8 mouse cellular contexts compared by ENCODE assay signal in the genomic region with DNA sequence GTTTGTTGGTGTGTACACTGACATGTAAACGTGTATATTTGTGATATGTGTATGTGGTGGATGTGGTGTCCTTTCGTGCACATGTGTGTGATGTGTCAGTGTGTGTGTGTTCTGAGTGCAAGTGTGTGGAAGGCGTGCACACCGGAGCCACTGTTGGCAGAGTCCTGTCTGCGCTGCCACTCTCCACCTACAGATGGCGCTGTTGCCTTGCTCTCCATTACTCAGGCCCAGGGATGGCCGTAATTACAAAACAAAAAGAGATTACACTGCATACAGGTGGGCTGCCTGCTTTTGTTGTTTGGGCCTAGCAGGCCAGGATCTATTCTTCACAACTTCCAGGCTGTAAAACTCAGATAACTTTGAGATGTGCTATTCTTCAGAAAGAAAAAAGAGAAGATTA.
A peak's percentile ranks its signal among the peaks of the same experiment; 100 is the strongest.
DNase-seq lines count a peak whose midpoint lies in the region; ATAC-seq lines count a peak whose summit lies in the region.

No protein-coding gene starts in this region.

- no peaks in the 10 kb centered on the region for H3K27me3 ChIP-seq in embryonic facial prominence, embryonic 10.5 days (replicated peaks; ENCODE audit: low read depth, poor library complexity, severe bottlenecking)

- H3K27ac ChIP-seq in embryonic facial prominence, embryonic 10.5 days (replicated peaks), result no peak overlapping the region

- no peak for ATAC-seq in CD4-positive, CD25-positive, alpha-beta regulatory T cell, adult 4 months
- ATAC-seq in megakaryocyte, adult 5-6 weeks (ENCODE audit: poor library complexity, severe bottlenecking), result peak; percentile 79

- DNase-seq in CD4-positive, CD25-positive, alpha-beta regulatory T cell, adult 2 months (ENCODE audit: low read depth, low spot score), result peak; percentile 14
- DNase-seq in ZHBTc4 (ENCODE audit: low read depth, low spot score), result peak; percentile 64
- peak; percentile 69 for DNase-seq in embryonic facial prominence, embryonic 10.5 days (ENCODE audit: low spot score)
- peak; percentile 62 for DNase-seq in heart, postnatal 4 days
- DNase-seq in layer of hippocampus, postnatal 10 days (ENCODE audit: low spot score in 2 of 2), result peak; percentile 81 to 82
- peak; percentile 75 for DNase-seq in right cerebral cortex, postnatal 14 days

- WGBS in embryonic facial prominence, embryonic 10.5 days, result 24% methylated on average over 7 of the region's 7 CpGs

- no peaks in the 10 kb centered on the region for H3K9me3 ChIP-seq in embryonic facial prominence, embryonic 10.5 days

- H3K4me3 ChIP-seq in embryonic facial prominence, embryonic 10.5 days, result no peak overlapping the region

- H3K4me1 ChIP-seq in embryonic facial prominence, embryonic 10.5 days, result peaks cover 48% of the 10 kb centered on the region

- H3K36me3 ChIP-seq in embryonic facial prominence, embryonic 10.5 days (replicated peaks), result no peaks in the 10 kb centered on the region

Comparison
In these comparisons a context has a peak if more than half of its experiments do, and no peak if none do; other contexts are left out.
1. DNase-seq: peak in every context shown above with its lines; median percentile 82 in layer of hippocampus, postnatal 10 days; 75 in right cerebral cortex, postnatal 14 days; 69 in embryonic facial prominence, embryonic 10.5 days; 64 in ZHBTc4; 62 in heart, postnatal 4 days; 14 in CD4-positive, CD25-positive, alpha-beta regulatory T cell, adult 2 months.